Mouse (Mus musculus) right cerebral cortex, postnatal 25 days (tissue): Measurements from ENCODE around the gene Cdk2ap2.

ENCODE experiments used
- DNase-seq: peaks from one replicate; pipeline ENCODE4 v3.0.0; 2022

Cdk2ap2 gene

DNA sequence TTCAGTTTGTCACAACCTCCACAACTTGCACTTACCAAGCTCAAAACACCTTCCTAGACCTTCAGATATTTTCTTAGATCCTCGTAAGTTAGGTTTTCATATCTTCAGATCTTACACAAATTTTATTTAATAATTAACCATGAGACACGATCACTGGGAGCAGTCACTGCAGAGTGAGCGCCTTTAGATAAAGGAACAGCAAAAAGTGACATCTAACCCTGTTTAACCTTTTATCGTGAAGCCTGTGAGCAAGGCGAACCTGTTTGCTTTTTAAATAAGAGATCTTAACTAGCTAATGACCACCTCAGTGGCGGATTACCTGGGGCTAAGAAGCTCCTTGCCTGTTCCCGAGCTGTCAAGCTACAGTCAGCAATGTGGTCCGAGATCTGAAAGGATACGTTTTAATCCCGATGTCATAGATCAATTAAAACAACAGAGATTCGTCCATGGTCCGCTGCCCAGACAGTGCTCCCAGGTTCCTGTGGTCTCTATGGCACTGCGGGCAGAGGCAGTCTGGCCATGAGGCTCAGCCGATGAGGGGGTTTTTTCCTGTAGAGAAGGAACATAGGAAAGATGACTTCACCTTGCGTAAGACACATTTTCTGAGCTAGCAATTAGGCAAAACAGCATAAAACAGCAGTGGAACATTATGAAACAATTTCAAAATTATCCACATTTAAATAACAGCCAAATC is 28.1 kb upstream of the Cdk2ap2 start:
- DNase-seq: no peak

DNA sequence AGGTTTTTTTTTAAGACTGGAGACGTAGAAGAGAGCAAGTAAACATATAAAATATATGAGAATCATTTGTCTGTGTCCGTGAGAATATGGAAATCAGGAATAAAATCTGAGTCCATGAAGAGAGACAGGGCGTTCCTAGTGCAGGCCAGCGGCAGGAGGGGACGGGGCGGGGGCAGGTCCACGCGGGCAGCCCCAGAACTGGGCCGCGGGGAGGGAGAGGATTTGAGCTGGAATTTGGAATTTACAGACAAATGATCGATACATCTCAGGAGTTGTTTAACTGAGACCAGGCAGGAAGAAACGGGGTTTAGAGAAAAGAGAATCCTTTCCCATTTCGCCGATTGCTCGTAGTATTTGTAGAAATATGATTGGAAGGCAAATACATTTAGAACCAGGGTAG is 26.7 kb upstream of the Cdk2ap2 start:
- DNase-seq: no peak

DNA sequence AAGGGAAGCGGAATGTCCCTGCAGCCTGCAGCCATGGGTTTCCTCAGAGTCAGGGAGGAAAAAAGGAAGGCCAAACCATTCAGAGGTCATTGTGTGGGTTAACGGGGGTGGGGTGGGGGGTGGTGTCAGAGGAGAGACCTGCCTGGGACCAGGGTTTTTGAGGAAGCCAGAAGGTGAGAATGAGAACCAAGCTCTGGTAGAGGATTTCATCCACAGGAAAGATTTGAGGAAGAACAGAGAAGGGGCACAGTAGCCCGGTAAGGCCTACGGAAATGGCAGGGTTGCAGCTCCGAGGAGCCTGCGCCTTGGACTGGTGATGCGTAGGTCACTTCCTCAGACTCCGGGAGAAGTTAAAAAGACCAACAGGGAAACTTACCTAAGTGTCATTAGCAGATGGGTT is 26.2 kb upstream of the Cdk2ap2 start:
- DNase-seq: no peak

DNA sequence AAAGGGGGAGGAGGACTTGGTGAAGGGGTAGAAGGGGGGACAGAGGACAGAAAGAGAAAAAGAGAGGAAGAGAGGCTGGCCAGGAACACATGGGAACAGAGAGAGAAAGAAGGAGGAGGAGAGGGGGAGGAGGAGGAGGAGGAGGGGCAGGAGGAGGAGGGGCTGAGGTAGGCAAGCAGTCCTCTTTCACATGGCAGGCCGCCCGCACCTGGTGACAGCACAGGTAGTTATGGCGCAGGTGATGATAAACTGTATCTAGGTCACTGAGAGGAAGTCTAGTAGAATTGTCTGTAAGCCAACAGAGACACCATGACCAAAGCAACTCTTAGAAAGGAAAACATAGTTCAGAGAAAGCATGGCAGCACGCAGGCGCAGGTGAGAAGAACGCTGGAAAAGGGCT is 25.6 kb upstream of the Cdk2ap2 start:
- no peak for DNase-seq

DNA sequence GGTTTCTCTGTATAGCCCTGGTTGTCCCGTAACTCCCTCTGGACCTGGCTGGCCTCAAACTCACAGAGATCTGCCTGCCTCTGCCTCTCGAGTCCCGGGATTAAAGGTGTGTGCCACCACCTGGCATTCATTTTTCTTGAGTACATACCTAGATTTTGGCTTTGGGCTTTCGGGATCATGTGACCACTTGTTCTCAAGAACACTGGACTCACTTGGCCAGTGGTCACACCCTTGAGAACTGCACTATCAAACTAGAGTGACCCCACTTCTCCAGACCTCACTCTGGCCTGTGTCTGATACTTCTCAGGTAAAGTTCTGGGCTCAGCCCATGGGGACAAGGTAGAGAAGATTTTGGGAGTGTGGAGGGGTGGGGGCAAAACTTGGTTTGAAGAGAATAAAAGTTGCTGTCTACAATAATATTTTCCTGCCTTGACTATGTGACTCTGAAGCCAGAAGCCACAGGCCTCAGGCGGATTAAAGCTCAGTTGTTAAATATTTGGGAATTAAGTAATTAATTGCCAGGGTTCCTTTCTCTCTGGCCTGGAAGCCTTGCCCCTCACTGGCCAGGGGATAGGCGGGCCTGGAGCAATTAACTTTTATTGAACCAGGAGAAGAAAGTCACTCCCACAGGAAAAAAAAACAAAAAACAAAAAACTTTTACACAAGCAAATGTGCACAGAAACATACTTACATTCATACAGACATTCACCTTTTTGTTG is 24.1 kb upstream of the Cdk2ap2 start:
- DNase-seq: no peak

DNA sequence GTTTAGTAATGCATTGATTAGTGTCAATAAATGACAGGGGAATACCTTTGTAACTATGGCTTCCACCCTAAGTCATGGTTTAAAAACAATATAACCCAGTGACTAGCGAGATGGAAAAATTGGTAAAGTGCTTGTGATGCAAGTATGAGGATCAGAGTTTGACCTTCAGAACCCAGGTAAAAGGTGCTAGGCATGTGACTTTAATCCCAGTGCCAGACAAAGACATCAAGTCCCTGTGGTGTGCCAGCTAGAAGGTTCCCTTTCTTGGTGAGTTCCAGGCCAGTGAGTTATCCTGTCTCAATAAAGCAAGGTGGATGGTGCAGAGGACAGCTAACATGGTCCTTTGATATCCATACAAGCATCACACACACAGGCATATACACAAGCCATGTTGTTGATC is 21.5 kb upstream of the Cdk2ap2 start:
- DNase-seq: no peak

DNA sequence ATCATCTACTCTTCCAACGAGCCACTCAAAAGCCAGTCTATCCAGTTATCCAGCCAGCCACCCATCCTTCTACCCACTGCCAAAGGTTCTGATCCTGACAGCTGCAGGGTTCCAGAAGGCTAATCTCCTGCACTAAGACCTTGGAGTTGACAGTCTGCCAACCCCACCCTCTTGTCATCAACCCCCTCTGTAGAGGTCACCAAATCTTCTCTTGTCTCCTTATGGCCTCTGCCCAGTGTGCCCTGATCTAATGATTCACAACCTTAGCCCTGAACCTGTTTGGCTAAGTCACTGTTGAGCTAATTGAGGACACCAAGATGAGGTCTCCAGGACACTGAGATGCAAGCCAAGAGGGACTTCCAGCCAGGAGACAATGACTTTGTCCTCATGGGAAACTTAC is 17.4 kb upstream of the Cdk2ap2 start:
- no peak for DNase-seq

DNA sequence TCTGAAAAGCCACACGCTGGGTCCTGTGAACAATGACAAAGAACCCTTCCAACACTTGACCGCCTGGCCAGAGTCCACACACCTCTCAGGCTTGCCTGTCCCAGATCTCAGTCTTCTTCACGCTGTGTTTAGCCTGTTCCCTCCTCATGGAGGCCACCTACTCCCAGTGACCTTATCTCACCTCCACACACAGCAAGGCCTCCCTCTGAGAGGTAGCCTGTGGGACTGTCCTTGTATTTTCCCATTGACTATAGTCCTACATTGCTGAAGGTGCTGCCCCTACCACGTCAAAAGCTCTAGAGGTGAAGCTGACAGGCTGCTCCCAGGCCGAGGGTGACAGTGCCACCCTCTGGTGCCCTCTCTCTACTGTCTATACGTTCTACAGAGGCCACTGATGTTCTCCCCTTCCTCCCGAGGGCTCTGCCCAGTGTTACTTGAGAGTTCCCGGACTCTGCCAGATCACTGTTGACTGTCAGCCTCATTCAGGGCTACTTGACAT is 16.4 kb upstream of the Cdk2ap2 start:
- no peak for DNase-seq

DNA sequence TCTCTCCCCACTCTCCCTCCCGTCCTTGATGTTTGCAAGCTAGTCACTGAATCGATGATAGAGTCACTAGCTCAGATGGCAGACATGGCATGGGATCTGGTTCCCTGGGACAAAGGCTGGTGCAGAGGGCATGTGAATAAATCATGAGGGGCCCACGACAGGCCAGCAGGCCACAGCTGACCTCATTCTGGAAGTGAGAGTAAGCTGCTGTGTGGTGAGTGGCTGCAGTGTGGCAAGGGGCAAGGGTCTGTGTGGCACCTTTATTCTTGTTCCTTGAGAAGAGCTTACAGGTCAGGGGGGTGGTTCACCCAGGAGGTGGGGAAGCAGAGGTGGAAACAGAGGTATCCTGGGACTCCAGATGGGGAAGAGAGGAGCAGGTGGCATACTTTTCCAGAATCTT is 15.6 kb upstream of the Cdk2ap2 start, which contains the start of gene Cabp2:
Gene Cabp2 (plus strand): TSS at position 185 of the 400 bp plus-strand sequence.
- no peak for DNase-seq

DNA sequence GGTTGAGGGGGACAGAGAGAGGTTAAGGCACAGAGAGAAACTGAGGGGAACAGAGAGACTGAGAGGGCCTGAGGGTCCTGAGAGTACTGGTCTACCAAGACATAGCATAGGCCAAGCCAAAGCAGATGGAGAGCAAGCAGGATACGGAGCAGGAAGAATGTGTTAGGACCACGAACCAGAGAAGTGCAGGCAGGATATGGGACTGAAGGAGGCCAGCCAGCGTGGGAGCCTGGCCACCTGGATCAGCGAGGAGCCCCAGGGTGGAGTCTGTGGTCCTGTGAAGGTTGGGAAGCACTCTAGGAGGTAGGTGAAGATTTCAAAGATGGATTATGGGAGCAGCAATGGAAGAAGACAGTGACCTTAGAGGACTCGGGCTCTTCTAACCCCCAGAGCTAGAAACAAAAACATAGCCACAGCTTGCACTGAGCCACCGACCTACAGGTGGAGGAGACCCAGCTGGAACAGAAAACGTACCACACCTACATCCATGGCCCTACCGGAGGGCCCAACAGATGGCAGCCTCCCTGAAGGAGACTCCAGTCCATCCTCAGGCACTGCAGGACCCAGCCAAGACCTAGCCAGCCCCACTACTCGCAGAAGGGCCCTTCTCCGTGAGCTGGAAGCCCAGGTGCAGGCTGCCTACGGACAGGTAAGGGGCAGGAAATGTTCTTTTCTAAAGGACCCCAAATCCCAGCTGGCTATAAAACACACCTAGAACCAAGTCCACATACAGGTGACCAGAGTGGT is 14.6 kb upstream of the Cdk2ap2 start:
- DNase-seq: no peak

DNA sequence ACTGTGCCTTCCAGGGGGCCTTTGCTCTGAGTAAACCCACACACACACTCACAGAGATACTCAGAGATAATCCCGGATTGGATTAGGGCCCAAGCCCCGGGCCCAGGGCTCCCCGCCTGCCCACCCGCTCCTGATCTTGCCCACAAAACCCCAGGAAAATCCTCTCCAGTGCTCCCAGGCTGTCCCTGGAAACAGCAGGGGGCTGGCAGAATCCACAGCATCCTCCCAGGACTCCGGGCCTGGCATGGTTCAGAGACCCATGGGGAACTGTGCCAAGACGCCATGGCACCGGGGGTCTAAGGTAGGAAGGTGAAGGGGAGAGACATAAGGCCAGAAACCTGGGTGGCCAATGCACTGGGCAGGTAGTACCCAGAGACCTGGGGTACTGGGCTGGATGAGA is 13.7 kb upstream of the Cdk2ap2 start:
- DNase-seq: no peak

DNA sequence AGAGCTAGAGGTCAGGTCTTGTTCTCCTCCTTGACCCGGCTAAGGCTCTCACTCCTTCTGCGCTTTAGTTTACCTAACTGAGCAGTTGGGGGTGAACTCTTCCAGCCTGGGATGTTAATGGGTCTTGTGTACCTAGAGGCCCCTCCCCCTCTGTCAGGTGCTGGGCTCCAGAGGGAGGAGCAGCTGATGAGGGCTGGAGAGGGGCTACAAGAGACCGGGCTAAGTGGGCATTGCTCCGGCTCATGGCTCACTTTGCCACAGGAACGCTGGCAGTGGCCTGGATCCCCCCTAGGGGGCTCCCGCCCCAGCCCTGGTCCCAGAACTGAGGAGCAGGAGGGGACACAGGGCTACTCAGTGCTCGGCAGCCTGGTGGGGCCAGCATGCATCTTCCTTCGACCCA is 13.2 kb upstream of the Cdk2ap2 start:
- DNase-seq: no peak

DNA sequence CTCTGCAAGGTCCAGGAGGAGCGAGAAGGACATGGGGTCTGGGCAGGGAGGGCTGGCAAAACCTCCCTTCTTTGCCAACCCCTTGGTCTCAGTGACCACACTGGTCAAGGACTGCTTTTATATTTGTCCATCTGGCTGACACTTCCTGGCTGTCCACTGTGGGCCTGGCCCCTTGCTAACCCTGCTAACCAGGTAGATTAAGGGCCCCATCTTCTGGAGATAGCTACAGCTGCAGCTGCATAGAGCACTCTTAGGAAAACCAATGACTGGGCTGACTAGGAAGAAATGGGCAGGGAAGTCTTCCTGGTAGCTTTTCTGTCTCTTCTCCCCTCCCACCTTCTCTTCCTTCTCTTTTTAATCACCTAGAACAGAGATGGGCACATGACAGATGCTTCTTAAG is 12.0 kb upstream of the Cdk2ap2 start:
- DNase-seq: no peak

DNA sequence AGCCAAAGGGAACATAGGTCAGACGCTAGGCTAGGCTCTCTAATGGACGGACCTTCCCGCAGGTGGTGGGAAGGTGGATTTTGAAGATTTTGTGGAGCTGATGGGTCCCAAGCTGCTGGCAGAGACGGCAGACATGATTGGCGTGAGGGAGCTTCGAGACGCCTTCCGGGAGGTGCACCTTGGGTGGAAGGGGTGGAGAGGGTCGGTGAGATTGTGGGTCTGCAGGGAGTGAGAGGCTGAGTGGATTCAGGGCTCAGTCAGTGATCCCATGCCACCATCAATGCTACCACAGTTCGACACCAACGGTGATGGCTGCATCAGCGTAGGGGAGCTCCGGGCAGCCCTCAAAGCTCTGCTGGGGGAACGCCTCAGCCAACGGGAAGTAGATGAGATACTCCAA is 10.8 kb upstream of the Cdk2ap2 start:
- no peak for DNase-seq

DNA sequence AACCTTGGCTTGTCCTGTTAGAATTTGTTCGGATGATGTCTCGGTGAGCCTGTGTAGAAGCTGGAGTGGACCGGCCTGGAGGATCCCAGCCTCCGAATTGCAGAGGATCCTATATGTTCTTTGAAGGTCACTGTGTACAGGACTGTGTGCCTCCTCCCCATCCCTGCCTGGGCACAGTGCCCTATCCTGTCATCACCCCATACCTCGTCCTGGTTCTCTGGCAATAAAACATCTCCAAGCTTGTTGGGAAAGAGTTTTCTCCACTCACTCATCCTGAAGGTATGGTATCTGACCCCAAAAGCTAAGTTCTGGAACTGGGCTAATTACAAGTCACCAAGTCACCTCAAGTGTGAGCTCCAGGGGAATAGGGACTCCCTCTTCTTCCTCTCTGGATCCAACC is 9.9 kb upstream of the Cdk2ap2 start:
- DNase-seq: no peak

DNA sequence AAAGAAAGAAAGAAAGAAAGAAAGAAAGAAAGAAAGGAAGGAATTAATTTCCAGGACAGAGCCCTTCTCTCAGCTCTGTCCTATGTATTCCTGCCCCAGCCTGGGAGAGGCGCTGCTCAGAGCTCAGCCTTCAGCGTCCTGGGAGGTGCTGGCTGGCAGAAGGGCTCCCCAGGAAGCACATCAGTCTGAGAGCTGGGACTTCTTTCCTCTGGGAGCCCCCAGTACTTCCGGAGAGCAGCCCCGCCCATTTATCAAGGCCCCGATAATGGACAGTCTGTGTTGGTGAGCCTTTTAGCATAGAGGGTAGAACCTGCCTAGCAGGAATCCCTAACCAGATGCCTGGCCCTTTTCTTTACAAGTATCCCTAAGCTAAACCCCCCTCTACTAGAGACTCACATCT is 8.8 kb upstream of the Cdk2ap2 start:
- DNase-seq: no peak

DNA sequence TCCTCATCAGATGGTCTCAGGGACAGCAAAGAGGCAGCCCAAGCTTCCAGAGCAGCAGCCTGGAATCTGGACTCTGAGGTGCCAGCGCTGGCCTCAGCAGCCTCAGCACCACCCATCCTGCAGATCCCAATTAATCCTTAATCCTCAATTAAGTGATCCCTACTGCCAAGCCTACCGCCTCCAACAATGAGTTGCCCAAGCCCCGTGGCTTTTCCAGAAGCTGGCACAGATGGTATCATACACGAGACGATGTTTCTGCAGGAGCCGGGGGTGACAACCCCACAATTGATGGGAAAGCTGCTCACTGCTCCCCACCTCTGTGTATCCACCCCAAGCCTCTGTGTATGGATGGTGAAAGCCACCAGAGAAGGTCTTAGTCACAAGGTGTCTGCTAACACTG is 7.9 kb upstream of the Cdk2ap2 start:
- no peak for DNase-seq

DNA sequence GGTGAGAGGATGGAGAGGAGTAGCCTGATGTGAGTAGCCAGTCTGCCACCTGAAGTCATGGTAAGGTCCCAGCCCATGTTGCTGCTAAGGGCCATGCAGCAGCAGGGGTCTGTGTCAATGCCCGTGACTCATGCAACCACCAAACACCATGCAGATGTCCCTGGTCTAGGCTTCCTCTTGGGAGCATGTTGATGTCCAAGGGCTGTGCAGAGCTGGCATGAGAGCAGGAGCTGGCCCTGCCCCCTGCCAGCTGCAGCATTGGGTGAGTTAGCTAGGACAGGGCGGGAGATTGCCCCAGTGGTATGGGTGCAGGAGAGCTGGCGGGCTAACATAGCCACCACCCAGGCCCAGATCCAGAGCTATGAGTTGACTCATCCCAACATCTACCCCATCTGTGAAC is 6.5 kb upstream of the Cdk2ap2 start:
- no peak for DNase-seq

DNA sequence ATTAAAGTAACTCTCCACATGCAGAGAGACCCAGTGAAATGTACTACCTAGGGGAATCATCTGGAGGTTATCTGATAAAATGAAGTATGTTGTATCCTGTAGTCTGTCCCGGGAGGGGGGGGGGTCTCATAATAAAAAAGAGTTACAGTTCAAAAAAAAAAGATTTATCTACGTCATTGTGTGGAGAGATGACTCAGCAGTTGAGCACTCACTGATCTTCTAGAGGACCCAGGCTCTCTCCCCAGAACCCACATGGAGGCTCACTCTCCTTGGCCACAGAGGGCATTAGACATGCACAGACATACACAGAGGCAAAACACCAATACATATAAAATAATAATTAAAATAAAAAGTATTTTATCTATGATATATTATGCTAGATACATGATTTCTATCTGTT is 5.6 kb upstream of the Cdk2ap2 start:
- no peak for DNase-seq

DNA sequence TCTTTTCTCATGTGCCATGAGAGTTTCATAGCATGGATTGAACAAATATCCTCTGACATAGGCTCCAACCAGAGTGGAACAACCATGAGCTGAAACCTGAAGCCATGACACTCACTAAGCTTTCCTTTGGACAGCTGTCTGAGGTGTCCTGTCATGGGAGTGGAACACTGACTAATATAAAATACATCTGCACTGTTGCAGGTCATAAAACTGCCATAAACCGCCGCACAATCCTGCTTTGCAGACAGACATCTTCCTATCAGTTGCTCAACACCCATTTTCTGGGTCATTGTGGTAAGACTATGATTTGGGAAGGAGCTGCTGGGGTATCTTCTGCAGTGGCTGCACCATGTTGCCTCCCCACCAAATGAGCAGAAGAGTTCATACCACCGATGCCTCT is 4.2 kb upstream of the Cdk2ap2 start:
- DNase-seq: no peak

DNA sequence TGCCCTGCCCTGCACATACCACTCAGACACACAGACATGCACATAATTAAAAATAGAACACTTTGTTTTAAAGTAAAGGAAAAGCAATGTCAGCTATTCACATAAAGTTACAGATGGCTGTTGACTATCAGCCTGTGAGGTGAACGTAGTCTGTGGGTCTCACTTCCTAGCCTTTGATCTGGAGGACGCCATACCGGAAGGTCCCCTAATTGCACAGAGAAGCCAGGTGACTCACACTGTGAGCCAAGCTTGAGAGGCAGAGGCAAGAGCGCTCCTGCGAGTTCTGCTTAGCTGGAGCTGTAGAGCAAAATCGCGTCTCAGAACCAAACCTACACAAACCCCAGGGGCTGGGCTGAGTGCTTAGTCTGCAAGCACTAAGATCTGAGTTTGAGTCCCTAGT is 3.2 kb upstream of the Cdk2ap2 start:
- DNase-seq: no peak

DNA sequence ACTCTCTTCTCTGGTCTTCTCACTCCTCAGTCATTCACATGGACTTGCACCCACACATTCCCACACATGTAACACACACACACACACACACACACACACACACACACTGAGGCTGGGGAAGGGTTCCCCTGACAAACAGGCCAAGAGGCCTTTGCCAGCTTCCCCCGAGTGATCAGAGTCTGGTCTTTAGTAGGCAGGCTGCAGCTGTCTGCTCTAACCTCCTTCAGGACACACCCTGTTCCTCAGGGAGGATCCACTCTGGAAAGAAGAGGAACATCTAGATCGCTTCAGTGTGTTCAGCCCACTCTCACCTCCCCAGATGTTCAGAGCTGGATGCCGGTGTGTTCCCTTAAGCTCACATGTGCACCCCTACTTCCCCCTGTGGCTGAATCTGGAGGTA is 2.6 kb upstream of the Cdk2ap2 start:
- DNase-seq: no peak

DNA sequence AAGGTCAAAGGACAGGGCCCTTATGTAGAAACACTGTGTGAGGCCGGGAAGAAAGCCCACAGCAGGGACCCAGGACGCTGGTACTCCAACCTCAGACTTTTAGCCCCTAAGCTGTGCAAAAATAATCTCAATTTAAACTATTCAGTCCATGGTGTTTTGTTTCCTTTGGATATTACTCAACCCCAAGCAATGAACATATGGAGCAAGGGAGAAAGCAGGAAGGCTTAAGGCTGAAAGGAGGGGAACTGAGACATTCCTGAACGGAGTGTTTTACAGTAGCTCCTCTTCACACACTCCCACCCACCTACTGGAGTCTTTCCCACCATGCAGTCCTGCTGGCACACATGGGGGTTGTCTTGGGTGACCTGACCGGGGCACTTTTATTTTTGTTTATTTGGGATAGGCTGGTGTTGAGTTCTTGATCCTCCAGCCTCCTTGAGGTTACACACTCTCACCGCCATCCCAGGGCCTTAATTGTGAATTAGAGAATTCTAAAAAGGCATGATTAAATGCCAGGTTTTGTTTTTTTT is 2.1 kb upstream of the Cdk2ap2 start:
- DNase-seq: no peak

DNA sequence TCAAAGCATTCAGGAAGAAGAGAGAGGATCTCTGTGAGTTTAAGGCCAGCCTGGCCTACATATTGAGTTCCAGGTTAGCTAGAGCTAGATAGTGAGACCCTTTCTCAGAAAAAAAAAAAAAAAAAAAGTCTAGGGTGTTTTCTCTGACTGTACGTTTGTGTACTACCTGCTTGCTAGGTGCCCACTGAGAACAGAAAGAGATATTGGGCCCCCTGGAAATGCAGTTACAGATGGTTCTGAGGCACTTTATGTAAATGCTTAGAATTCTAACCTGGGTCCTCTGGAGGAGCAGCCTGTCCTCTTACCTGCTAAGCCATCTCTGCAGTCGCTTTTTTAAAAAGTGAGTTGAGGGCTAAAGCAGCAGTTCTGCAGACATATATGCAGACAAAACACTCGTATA is 1.2 kb upstream of the Cdk2ap2 start:
- no peak for DNase-seq
